Mouse (Mus musculus) CD4-positive, CD25-positive, alpha-beta regulatory T cell (primary cell): ENCODE data around the gene Tescl. TPM values are rescaled to one million over a fixed set of nuclear protein-coding genes. Genes with fewer than 3 reads are reported as not detected.

Source experiments
- polyA plus RNA-seq: library from polyadenylated mRNA; unstranded; fragments of 100-300 nt; shearing (Covaris generic); gene quantifications from one replicate; pipeline ENCODE4 v1.2.1, GENCODE M21; 2017

Gene Tescl
- polyA plus RNA-seq = not detected

GRCm38 (mm10) chr7:24333304-24333986 is at the start of gene Tescl:
TSS of gene Tescl (minus strand) at chr7:24333936.

GRCm38 (mm10) chr7:24369731-24370541 is 36.2 kb upstream of the Tescl start, which contains the start of gene Kcnn4:
TSS of gene Kcnn4 (plus strand) at chr7:24370263.

GRCm38 (mm10) chr7:24348896-24349295 is 15.2 kb upstream of the Tescl start, which contains the start of gene Lypd5:
TSS of gene Lypd5 (plus strand) at chr7:24349196.

GRCm38 (mm10) chr7:24316567-24317092 is 17.1 kb downstream of the Tescl start, which contains the start of gene Zfp94:
TSS of gene Zfp94 (minus strand) at chr7:24316666.

GRCm38 (mm10) chr7:24300771-24301282 is 32.9 kb downstream of the Tescl start, which contains the start of gene Zfp61:
TSS of gene Zfp61 (minus strand) at chr7:24301232.

Other genes with a start within 250 kb of the Tescl start
- gene Zfp112, start 221.6 kb downstream of the Tescl start, polyA plus RNA-seq = 1.5 TPM
- 14.4 TPM for gene Zfp235, start 199.8 kb downstream of the Tescl start, polyA plus RNA-seq
- 0.77 TPM for gene Zfp114, start 158.9 kb downstream of the Tescl start, polyA plus RNA-seq
- gene Zfp111, start 122.5 kb downstream of the Tescl start, polyA plus RNA-seq = 0.29 TPM
- 4.3 TPM for gene Zfp109, start 96.4 kb downstream of the Tescl start, polyA plus RNA-seq
- gene Zfp108, start 79.1 kb downstream of the Tescl start, polyA plus RNA-seq = 0.56 TPM
- gene Zfp93, start 63.5 kb downstream of the Tescl start, polyA plus RNA-seq = 1.7 TPM
- 20.5 TPM for gene Zfp61, start 32.7 kb downstream of the Tescl start, polyA plus RNA-seq
- 12.3 TPM for gene Zfp94, start 17.3 kb downstream of the Tescl start, polyA plus RNA-seq
- gene Lypd5, start 15.3 kb upstream of the Tescl start, polyA plus RNA-seq = not detected
- gene Kcnn4, start 36.3 kb upstream of the Tescl start, polyA plus RNA-seq = 397 TPM
- 66.6 TPM for gene Smg9, start 65.7 kb upstream of the Tescl start, polyA plus RNA-seq
- 0.41 TPM for gene Irgc1, start 118.4 kb upstream of the Tescl start, polyA plus RNA-seq
- 1.7 TPM for gene Plaur, start 128.5 kb upstream of the Tescl start, polyA plus RNA-seq
- not detected for gene Cadm4, start 148.1 kb upstream of the Tescl start, polyA plus RNA-seq
- 2.2 TPM for gene Zfp428, start 173.1 kb upstream of the Tescl start, polyA plus RNA-seq
- gene AC161166.1, start 178.5 kb upstream of the Tescl start, polyA plus RNA-seq = not detected
- 4.8 TPM for gene Irgq, start 196.8 kb upstream of the Tescl start, polyA plus RNA-seq
- gene Pinlyp, start 212.2 kb upstream of the Tescl start, polyA plus RNA-seq = not detected
- gene Xrcc1, start 212.4 kb upstream of the Tescl start, polyA plus RNA-seq = 75.0 TPM